Mouse (Mus musculus): ENCODE results near the gene Rpl9.

DNA sequence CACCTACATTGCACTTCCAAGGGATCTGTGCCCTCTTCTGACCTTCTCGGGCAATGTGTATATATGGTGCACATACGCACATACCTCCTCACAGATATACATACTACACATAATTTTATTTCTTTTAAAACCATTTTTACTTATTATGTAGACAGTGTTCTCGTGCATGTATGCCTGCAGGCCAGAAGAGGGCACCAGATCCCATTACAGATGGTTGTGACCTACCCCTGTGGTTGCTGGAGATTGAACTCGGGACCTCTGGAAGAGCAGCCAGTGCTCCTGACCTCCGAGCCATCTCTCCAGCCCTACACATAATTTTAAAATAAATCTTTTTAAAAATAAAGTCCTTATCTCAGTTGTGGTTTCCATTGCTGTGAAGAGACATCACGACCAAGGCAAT, 52.9 kb downstream of the Rpl9 start:
- TF ChIP-seq EP300 (IDR thresholded peaks at IDR 0.05; ENCODE audit: low read depth) = no peak
- TF ChIP-seq CTCF (IDR thresholded peaks at IDR 0.05; ENCODE audit: low read depth) = peak; percentile 19; the same call in 1 of the 2 replicates

Data from heart, postnatal 0 days (tissue).